Mouse (Mus musculus) heart, embryonic 10.5 days (tissue): ENCODE results near the gene Cdx2. TPM values are rescaled to one million over a fixed set of nuclear protein-coding genes. Genes with fewer than 3 reads are reported as not detected.

Source experiments
- microRNA-seq: library from miRNA; unstranded; fragments of <30 nt; microRNA quantifications from one replicate; pipeline ENCODE4, GENCODE M21; 2017
- polyA plus RNA-seq: library from polyadenylated mRNA; unstranded; fragments of >200 nt; fragmentation: Nextera tagmentation; extraction: Ambion mirVana; gene quantifications from 2 replicates; pipeline ENCODE4 v1.2.1, GENCODE M21; 2016

Gene Cdx2
- polyA plus RNA-seq, 1 experiment from 2014 or later: not detected

Small RNA genes lying within 50 kb of the gene (microRNA-seq; reads per million reads assigned to microRNA genes)
- gene Mir7k: not detected

Other genes with a start within 250 kb of the Cdx2 start
- gene Lnx2, start 230.7 kb downstream of the Cdx2 start, polyA plus RNA-seq: 7.7 and 10.0 TPM in 2 replicates
- gene Polr1d, start 230.2 kb downstream of the Cdx2 start, polyA plus RNA-seq: 114 and 129 TPM in 2 replicates
- gene Gsx1, start 118.6 kb downstream of the Cdx2 start, polyA plus RNA-seq: not detected in 2 replicates
- 0.44 TPM in 1 of 2 replicates, not detected in the other for gene Pdx1, start 37.3 kb downstream of the Cdx2 start, polyA plus RNA-seq
- not detected in 2 replicates for gene Urad, start 15.2 kb upstream of the Cdx2 start, polyA plus RNA-seq
- gene Flt3, start 93.2 kb upstream of the Cdx2 start, polyA plus RNA-seq: 0.04 TPM in 1 of 2 replicates, not detected in the other
- 31.6 and 38.8 TPM in 2 replicates for gene Pan3, start 122.9 kb upstream of the Cdx2 start, polyA plus RNA-seq